Mouse (Mus musculus) heart, embryonic 14.5 days (tissue): ENCODE measurements around the gene Il6ra. TPM values are rescaled to one million over a fixed set of nuclear protein-coding genes. Genes with fewer than 3 reads are reported as not detected.

Experiments used
- ATAC-seq: fragments of 200-750 bp; cut with Nextera tagmentation; 2 replicates; pipeline ENCODE4 v1.8.0; 2017; ENCODE audit warnings: low read depth, moderate TSS enrichment; ENCODE audit not compliant: insufficient number of reproducible peaks, insufficient read depth, low FRiP score
- H3K27ac ChIP-seq, 2 experiments: fragments of 200-500 bp in 1 of 2; fragments of 300-500 bp in 1 of 2; sonication (generic) in 1 of 2; replicated peaks in 1 of 2; 2 replicates each; pipeline ENCODE4 v1.5.1; 2012 to 2014; ENCODE audit warnings: low read depth in 2 of 2, low read length in 2 of 2, control low read depth in 1 of 2, mild to moderate bottlenecking in 1 of 2, mixed read lengths in 1 of 2; ENCODE audit not compliant: control insufficient read depth in 1 of 2, insufficient read depth in 1 of 2
- H3K27me3 ChIP-seq: fragments of 300-500 bp; sonication (generic); 2 replicates; pipeline ENCODE4 v1.6.1; 2014; ENCODE audit warnings: mild to moderate bottlenecking, low read length, control low read depth; ENCODE audit not compliant: control insufficient read depth, insufficient read depth
- H3K36me3 ChIP-seq: fragments of 300-500 bp; sonication (generic); 2 replicates; pipeline ENCODE4 v1.6.1; 2014; ENCODE audit warnings: mild to moderate bottlenecking, control low read depth, low read length, mixed read lengths; ENCODE audit not compliant: control insufficient read depth, insufficient read depth
- H3K4me1 ChIP-seq, 2 experiments: fragments of 200-500 bp in 1 of 2; fragments of 300-500 bp in 1 of 2; sonication (generic) in 1 of 2; 2 replicates each; pipeline ENCODE4 v1.6.1; 2012 to 2014; ENCODE audit warnings: low read length in 2 of 2, control low read depth in 1 of 2, mixed read lengths in 1 of 2; ENCODE audit not compliant: control insufficient read depth in 2 of 2, insufficient read depth in 2 of 2
- H3K4me2 ChIP-seq: fragments of 300-500 bp; sonication (generic); 2 replicates; pipeline ENCODE4 v1.6.1; 2014; ENCODE audit warnings: mild to moderate bottlenecking, low read length
- H3K4me3 ChIP-seq, 2 experiments: fragments of 200-500 bp in 1 of 2; fragments of 300-500 bp in 1 of 2; sonication (generic) in 1 of 2; 2 replicates each; pipeline ENCODE4 v1.5.1; 2012 to 2014; ENCODE audit warnings: low read length in 2 of 2, mild to moderate bottlenecking in 2 of 2, control low read depth in 1 of 2, low read depth in 1 of 2, moderate library complexity in 1 of 2; ENCODE audit not compliant: control insufficient read depth in 1 of 2, insufficient read depth in 1 of 2
- H3K9ac ChIP-seq: fragments of 300-500 bp; sonication (generic); 2 replicates; pipeline ENCODE4 v1.6.1; 2014; ENCODE audit warnings: mild to moderate bottlenecking, low read length
- H3K9me3 ChIP-seq: fragments of 300-500 bp; sonication (generic); 2 replicates; pipeline ENCODE4 v1.6.1; 2016; ENCODE audit warnings: low read length, control low read depth; ENCODE audit not compliant: control insufficient read depth
- WGBS: fragments of 180-500 bp; shearing (Covaris S2); extraction: QIAGEN DNeasy Blood & Tissue Kit; methylation state at CpG from one replicate; pipeline ENCODE4 v1.1.7; 2014; 5-methylcytosine and 5-hydroxymethylcytosine counted together
- polyA plus RNA-seq: library from polyadenylated mRNA; unstranded; fragments of >200 nt; fragmentation: Nextera tagmentation; extraction: Ambion mirVana; gene quantifications from 2 replicates; pipeline ENCODE4 v1.2.1, GENCODE M21; 2014

Gene Il6ra
- polyA plus RNA-seq, 1 experiment from 2014 or later: 0.32 TPM

DNA sequence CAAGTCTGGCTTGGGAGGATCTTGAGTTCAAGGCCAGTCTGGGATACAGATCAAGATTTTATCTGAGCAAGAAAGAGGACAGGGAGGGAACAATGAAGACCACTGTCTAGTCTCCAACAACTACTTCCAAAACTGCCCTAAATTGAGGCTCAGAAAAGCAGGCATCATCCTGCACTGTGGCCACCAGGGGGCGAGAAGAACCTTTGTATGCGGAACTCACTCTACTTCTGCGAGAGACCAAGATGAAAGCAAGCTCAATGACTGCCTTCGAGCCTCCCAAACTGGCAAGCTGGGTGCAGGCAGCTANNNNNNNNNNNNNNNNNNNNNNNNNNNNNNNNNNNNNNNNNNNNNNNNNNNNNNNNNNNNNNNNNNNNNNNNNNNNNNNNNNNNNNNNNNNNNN lies 40.4 kb upstream of the Il6ra start:
- Histone ChIP-seq H3K36me3 (peaks cover 96% of the 10 kb centered on the region), H3K9ac (no peak overlapping the region), H3K27ac (no peak overlapping the region), H3K4me2 (no peak overlapping the region), H3K4me3 (no peak overlapping the region), H3K27me3 (no peaks in the 10 kb centered on the region), H3K9me3 (no peaks in the 10 kb centered on the region), H3K4me1 (peaks cover 0 to 7% of the 10 kb centered on the region in 2 experiments)
- WGBS: 4% methylated on average over 4 of the region's 4 CpGs
- no peak for ATAC-seq

DNA sequence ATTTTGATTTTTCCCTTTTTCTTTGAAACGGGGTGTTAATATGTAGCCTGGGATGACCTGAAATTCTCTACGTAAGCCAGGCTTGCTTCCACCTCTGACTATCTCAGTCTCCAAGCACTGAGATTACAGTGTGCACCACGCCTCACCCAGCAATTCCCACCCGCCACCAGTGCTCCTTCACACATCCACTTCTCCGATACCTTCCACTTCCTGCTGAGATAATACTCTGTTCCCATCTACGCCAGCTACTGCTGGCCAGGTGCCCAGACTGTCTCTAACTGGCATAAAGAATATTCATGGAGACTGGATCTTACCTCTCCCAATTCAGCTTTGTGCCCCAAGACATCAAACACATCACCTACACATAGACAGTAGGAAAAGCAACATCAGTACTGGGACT lies 35.7 kb upstream of the Il6ra start:
- no peak for ATAC-seq

DNA sequence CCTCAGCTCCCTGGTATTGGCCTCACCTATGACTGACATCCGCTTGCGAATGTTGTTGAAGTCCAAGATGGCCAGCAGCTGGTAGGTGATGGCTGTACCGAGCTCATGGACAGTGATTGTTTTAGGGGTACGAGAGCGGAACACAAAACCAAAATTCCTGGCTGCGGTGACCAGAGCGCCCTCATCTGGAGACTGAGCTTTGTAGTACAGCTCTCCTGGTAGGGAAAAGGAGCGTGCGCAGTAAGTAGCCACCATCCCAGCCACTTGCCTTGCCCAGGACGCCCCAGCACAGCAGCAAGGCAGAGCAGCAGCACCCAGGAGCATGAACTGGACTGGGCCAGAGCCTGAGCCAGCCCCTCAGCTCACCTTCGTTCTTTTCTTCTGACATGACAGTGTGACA lies 35.0 kb upstream of the Il6ra start:
- Histone ChIP-seq H3K9me3 (no peaks in the 10 kb centered on the region), H3K4me1 (peaks cover 0 to 7% of the 10 kb centered on the region in 2 experiments), H3K27me3 (no peaks in the 10 kb centered on the region), H3K36me3 (peaks cover 100% of the 10 kb centered on the region), H3K4me3 (no peak overlapping the region), H3K9ac (no peak overlapping the region), H3K4me2 (no peak overlapping the region), H3K27ac (no peak overlapping the region)
- WGBS: 89% methylated on average over 11 of the region's 11 CpGs
- no peak for ATAC-seq

More for the DNA sequence above, 35.7 kb upstream of the Il6ra start:
- Histone ChIP-seq H3K4me1 (peaks cover 0 to 7% of the 10 kb centered on the region in 2 experiments), H3K27me3 (no peaks in the 10 kb centered on the region), H3K9me3 (no peaks in the 10 kb centered on the region), H3K36me3 (peaks cover 99% of the 10 kb centered on the region), H3K9ac (no peak overlapping the region), H3K27ac (no peak overlapping the region), H3K4me3 (no peak overlapping the region), H3K4me2 (no peak overlapping the region)
- 33% methylated on average over 6 of the region's 6 CpGs for WGBS

DNA sequence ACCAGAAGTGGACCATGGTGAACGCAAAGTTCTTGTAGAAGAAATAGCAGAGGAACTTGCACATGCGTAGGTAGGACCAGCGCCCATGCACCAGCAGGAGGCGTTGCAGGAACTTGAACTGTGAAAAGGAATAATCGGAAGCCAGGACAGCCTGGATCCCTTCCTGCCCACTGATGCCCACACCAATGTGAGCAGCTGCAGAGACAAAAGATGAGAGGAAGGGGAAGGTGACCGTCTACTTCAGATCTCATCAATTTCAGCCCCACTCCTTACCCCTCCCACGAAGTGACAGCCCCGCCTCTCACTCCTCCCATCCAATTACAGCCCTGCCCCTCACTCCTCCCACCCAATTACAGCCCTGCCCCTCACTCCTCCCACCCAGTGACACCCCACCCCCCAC lies 32.0 kb upstream of the Il6ra start:
- H3K9ac ChIP-seq: no peak overlapping the region
- WGBS: 81% methylated on average over 8 of the region's 8 CpGs
- no peaks in the 10 kb centered on the region for H3K9me3 ChIP-seq
- no peak overlapping the region for H3K4me2 ChIP-seq
- H3K27ac ChIP-seq: no peak overlapping the region
- peaks cover 0 to 7% of the 10 kb centered on the region in 2 experiments for H3K4me1 ChIP-seq
- H3K4me3 ChIP-seq: no peak overlapping the region
- H3K36me3 ChIP-seq: peaks cover 100% of the 10 kb centered on the region
- ATAC-seq: no peak
- no peaks in the 10 kb centered on the region for H3K27me3 ChIP-seq

DNA sequence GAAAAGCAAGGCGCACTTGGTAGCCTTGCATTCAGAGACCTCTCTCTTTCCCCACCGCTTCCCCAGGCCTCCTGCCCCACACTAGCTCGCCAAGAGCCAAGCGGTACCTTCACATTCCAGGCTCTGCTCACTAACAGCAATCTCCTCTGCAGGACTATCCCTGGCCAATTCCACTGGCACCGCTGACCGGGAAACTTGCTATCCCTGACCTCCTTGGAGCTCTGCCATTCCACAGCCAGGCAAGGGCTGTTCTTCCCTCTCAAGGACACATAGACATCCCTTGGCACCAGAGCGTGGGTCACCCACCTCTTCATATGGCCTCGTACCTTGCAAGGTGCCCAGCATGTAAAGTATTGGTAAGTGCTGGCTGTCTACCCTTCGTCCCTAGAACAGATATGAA lies 29.9 kb upstream of the Il6ra start:
- ATAC-seq: no peak
- no peak overlapping the region for H3K4me3 ChIP-seq
- no peak overlapping the region for H3K27ac ChIP-seq
- H3K9ac ChIP-seq: no peak overlapping the region
- H3K4me2 ChIP-seq: no peak overlapping the region
- 80% methylated on average over 9 of the region's 9 CpGs for whole genome bisulfite sequencing
- no peaks in the 10 kb centered on the region for H3K27me3 ChIP-seq
- no peaks in the 10 kb centered on the region for H3K9me3 ChIP-seq
- H3K36me3 ChIP-seq: peaks cover 98% of the 10 kb centered on the region
- no peaks in the 10 kb centered on the region; a peak in 1 of 4 replicates for H3K4me1 ChIP-seq

DNA sequence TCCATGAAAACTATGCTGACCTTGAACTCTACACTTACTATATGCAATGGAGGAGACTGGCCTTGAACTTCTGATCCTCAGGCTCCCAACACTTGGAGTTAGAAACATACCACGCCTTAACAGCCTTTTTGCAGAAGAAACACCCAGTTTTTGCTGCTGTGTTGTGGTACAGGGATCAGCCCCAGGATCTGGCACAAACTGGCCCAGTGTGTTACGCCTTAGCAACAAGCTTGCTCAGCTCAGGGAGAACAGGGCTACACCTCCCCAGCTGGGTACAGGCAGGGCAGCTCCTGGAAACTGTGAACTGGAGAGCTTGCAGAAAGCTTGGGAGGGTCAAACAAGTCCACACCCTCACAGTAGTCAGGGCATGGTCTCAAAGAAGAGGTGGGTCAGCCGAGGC lies 23.5 kb upstream of the Il6ra start:
- H3K27ac ChIP-seq: no peak overlapping the region
- no peaks in the 10 kb centered on the region; a peak in 1 of 4 replicates for H3K4me1 ChIP-seq
- no peaks in the 10 kb centered on the region for H3K27me3 ChIP-seq
- H3K4me3 ChIP-seq: no peak overlapping the region
- peaks cover 48% of the 10 kb centered on the region for H3K36me3 ChIP-seq
- no peak overlapping the region for H3K9ac ChIP-seq
- 91% methylated on average over 3 of the region's 3 CpGs for WGBS
- peak; percentile 45; the same call in 1 of the 2 replicates for ATAC-seq
- H3K9me3 ChIP-seq: no peaks in the 10 kb centered on the region
- no peak overlapping the region for H3K4me2 ChIP-seq

DNA sequence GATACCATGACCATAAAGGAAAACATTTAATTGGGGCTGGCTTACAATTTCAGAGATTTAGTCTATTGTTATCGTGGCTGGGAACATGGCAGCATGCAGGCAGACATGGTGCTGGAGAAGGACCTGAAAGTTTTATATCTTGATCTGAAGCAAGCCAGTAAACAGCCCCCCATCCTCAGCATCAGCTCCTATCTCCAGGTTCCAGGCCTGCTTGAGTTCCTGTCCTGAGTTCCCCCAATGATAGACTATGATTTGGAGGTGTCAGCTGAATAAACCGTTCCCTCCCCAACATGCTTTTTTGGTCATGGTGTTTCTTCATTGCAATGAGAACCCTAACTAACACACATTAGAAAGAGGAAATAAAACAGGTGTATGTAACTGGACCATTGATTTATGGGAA lies 19.9 kb upstream of the Il6ra start:
- Histone ChIP-seq H3K9ac (no peak overlapping the region), H3K4me3 (no peak overlapping the region), H3K9me3 (no peaks in the 10 kb centered on the region), H3K4me2 (no peak overlapping the region), H3K27ac (no peak overlapping the region), H3K36me3 (peaks cover 15% of the 10 kb centered on the region), H3K4me1 (no peaks in the 10 kb centered on the region; a peak in 1 of 4 replicates), H3K27me3 (no peaks in the 10 kb centered on the region)
- ATAC-seq: no peak
- WGBS: 89% methylated on average over 2 of the region's 2 CpGs

DNA sequence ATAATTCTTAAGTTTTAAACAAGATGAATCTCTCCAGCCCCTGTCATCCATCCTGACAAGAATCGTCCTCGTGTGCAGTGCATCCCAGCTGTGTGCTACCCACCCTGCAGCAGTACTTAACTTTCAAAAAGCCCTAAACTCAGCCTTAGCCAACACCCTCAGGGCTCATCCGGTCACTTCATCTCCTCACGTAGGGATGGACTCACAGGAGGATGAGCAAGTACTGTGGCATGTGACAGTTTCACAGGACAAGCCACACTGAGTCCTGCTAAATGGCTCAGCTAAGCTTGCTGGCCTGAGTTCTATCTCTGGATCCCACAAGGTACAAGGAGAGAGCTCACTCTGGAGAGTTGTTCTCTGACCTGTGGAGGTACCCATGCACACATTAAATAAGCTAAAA lies 16.0 kb upstream of the Il6ra start:
- Histone ChIP-seq H3K9ac (no peak overlapping the region), H3K9me3 (no peaks in the 10 kb centered on the region), H3K4me3 (no peak overlapping the region), H3K27me3 (no peaks in the 10 kb centered on the region), H3K4me1 (no peaks in the 10 kb centered on the region), H3K27ac (no peak overlapping the region), H3K36me3 (no peaks in the 10 kb centered on the region), H3K4me2 (no peak overlapping the region)
- WGBS: 68% methylated on average over 4 of the region's 4 CpGs
- ATAC-seq: no peak
